Mouse (Mus musculus): ENCODE data around the gene Eno3. TPM values are rescaled to one million over a fixed set of nuclear protein-coding genes. Genes with fewer than 3 reads are reported as not detected.
A peak's percentile ranks its signal among the peaks of the same experiment; 100 is the strongest.

The Eno3 gene
- polyA plus RNA-seq, 1 experiment: 1,792 TPM

GRCm38 (mm10) chr11:70660571-70660970, 3.6 kb downstream of the Eno3 start:
- no peak overlapping the region for H3K4me3 ChIP-seq
- TF ChIP-seq POLR2AphosphoS2 (IDR thresholded peaks at IDR 0.05; ENCODE audit: insufficient read length, low read depth) (no peak), MYOG (IDR thresholded peaks at IDR 0.05; ENCODE audit: control insufficient read depth in 1 of 3, insufficient read depth in 1 of 3, insufficient read length in 2 of 3, low read depth in 2 of 3) (no peak), CEBPB (IDR thresholded peaks at IDR 0.05; ENCODE audit: insufficient read depth, poor library complexity, severe bottlenecking) (no peak), POLR2A (IDR thresholded peaks at IDR 0.05; ENCODE audit: insufficient read length, low read depth) (peak; percentile 41), SRF (IDR thresholded peaks at IDR 0.05; ENCODE audit: control insufficient read depth, insufficient read length, low read depth) (no peak), USF1 (IDR thresholded peaks at IDR 0.05; ENCODE audit: low read depth) (no peak), MYOD1 (IDR thresholded peaks at IDR 0.05; ENCODE audit: control insufficient read depth in 1 of 3, insufficient read length in 2 of 3, low read depth in 2 of 3) (no peak), MAX (IDR thresholded peaks at IDR 0.05; ENCODE audit: low read depth) (no peak)
- H3K79me2 ChIP-seq (ENCODE audit: control insufficient read depth, insufficient read depth): peaks cover 45% of the 10 kb centered on the region
- H3K4me2 ChIP-seq (ENCODE audit: low read depth): peak overlapping the region; percentile 97
- peaks cover 37% of the 10 kb centered on the region for H3K36me3 ChIP-seq (ENCODE audit: control insufficient read depth, insufficient read depth)
- H3K27me3 ChIP-seq (ENCODE audit: control insufficient read depth, insufficient read depth, insufficient read length): no peaks in the 10 kb centered on the region
- H3ac ChIP-seq (ENCODE audit: control insufficient read depth, insufficient read length): no peak overlapping the region

- no peak overlapping the region for H3K4me3 ChIP-seq
- no peak overlapping the region for H3ac ChIP-seq (ENCODE audit: control insufficient read depth, insufficient read length)
- TF ChIP-seq POLR2AphosphoS2 (IDR thresholded peaks at IDR 0.05; ENCODE audit: insufficient read length, low read depth) (peak; percentile 89), TCF12 (IDR thresholded peaks at IDR 0.05; ENCODE audit: insufficient read depth, poor library complexity, severe bottlenecking) (no peak), REST (IDR thresholded peaks at IDR 0.05; ENCODE audit: insufficient read depth, insufficient read length) (no peak), MYOG (IDR thresholded peaks at IDR 0.05; ENCODE audit: control insufficient read depth in 1 of 3, insufficient read depth in 1 of 3, insufficient read length in 2 of 3, low read depth in 2 of 3) (no peak), USF1 (IDR thresholded peaks at IDR 0.05; ENCODE audit: low read depth) (no peak), TCF3 (IDR thresholded peaks at IDR 0.05; ENCODE audit: insufficient read length, low read depth) (no peak), POLR2A (IDR thresholded peaks at IDR 0.05; ENCODE audit: insufficient read length, low read depth) (peak; percentile 58), CEBPB (IDR thresholded peaks at IDR 0.05; ENCODE audit: insufficient read depth, poor library complexity, severe bottlenecking) (no peak), MAX (IDR thresholded peaks at IDR 0.05; ENCODE audit: low read depth) (no peak)
- H3K79me2 ChIP-seq (ENCODE audit: control insufficient read depth, insufficient read depth): peaks cover 46% of the 10 kb centered on the region
- H3K4me2 ChIP-seq (ENCODE audit: low read depth): no peak overlapping the region
- no peaks in the 10 kb centered on the region for H3K27me3 ChIP-seq (ENCODE audit: control insufficient read depth, insufficient read depth, insufficient read length)
- H3K36me3 ChIP-seq (ENCODE audit: control insufficient read depth, insufficient read depth): peaks cover 37% of the 10 kb centered on the region
Observed at GRCm38 (mm10) chr11:70663101-70663500, 6.1 kb downstream of the Eno3 start.

GRCm38 (mm10) chr11:70663957-70664356, 7.0 kb downstream of the Eno3 start:
- Histone ChIP-seq H3K36me3 (ENCODE audit: control insufficient read depth, insufficient read depth) (peaks cover 37% of the 10 kb centered on the region), H3K27me3 (ENCODE audit: control insufficient read depth, insufficient read depth, insufficient read length) (no peaks in the 10 kb centered on the region), H3ac (ENCODE audit: control insufficient read depth, insufficient read length) (no peak overlapping the region), H3K79me2 (ENCODE audit: control insufficient read depth, insufficient read depth) (peaks cover 38% of the 10 kb centered on the region), H3K4me2 (ENCODE audit: low read depth) (no peak overlapping the region), H3K4me3 (no peak overlapping the region)
- TF ChIP-seq MAX (IDR thresholded peaks at IDR 0.05; ENCODE audit: low read depth) (no peak), REST (IDR thresholded peaks at IDR 0.05; ENCODE audit: insufficient read depth, insufficient read length) (no peak), POLR2A (IDR thresholded peaks at IDR 0.05; ENCODE audit: insufficient read length, low read depth) (peak; percentile 49), E2F4 (IDR thresholded peaks at IDR 0.05; ENCODE audit: insufficient read depth) (no peak), TCF12 (IDR thresholded peaks at IDR 0.05; ENCODE audit: insufficient read depth, poor library complexity, severe bottlenecking) (no peak), POLR2AphosphoS2 (IDR thresholded peaks at IDR 0.05; ENCODE audit: insufficient read length, low read depth) (peak; percentile 93)

DNA sequence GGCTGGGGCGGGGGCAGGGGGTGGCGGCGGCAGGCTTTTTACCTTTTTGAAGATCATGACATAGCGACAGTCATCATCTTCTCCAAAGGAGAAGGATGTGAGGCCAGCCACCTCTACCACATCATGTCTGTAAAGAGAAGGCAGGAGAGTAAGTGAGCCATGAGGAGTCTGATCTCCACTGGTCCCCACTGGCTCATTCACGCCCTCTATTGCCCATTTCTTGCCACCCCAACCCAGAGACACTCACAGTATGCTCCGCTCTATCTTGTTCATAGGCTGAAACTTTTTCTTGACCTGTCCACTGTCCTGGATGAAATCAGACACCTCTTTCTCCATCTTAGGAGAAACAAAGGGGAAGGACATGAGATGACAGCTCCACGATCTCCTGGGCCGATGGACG, 7.7 kb downstream of the Eno3 start:
- Histone ChIP-seq H3ac (ENCODE audit: control insufficient read depth, insufficient read length) (no peak overlapping the region), H3K36me3 (ENCODE audit: control insufficient read depth, insufficient read depth) (peaks cover 37% of the 10 kb centered on the region), H3K79me2 (ENCODE audit: control insufficient read depth, insufficient read depth) (peaks cover 30% of the 10 kb centered on the region), H3K27me3 (ENCODE audit: control insufficient read depth, insufficient read depth, insufficient read length) (no peaks in the 10 kb centered on the region), H3K4me3 (no peak overlapping the region), H3K4me2 (ENCODE audit: low read depth) (no peak overlapping the region)
- TF ChIP-seq POLR2AphosphoS2 (IDR thresholded peaks at IDR 0.05; ENCODE audit: insufficient read length, low read depth): peak; percentile 74
- no peak for TF ChIP-seq POLR2A (IDR thresholded peaks at IDR 0.05; ENCODE audit: insufficient read length, low read depth)
- TF ChIP-seq CEBPB (IDR thresholded peaks at IDR 0.05; ENCODE audit: insufficient read depth, poor library complexity, severe bottlenecking): no peak

DNA sequence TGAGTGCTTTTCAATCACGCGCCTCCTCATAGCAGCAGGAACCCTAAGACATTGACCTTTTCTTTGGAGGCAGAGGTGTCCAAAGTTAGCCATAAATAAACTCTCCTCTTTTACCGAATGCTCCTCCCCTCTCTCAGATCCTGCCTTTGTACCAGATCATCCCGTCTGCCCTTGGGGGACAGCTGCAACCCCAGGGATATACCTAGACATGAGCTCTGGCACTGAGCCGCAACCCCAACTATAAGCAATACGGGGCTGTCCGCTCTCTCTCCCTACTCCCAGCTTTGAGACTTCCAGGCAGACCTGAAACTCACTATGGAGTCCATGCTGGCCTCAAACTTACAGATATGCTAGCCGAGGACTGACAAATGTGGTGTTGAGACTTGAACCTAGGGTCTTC, 9.7 kb downstream of the Eno3 start:
- Histone ChIP-seq H3K27me3 (ENCODE audit: control insufficient read depth, insufficient read depth, insufficient read length) (no peaks in the 10 kb centered on the region), H3K4me3 (no peak overlapping the region), H3K4me2 (ENCODE audit: low read depth) (no peak overlapping the region), H3K79me2 (ENCODE audit: control insufficient read depth, insufficient read depth) (peaks cover 19% of the 10 kb centered on the region), H3ac (ENCODE audit: control insufficient read depth, insufficient read length) (no peak overlapping the region), H3K36me3 (ENCODE audit: control insufficient read depth, insufficient read depth) (peaks cover 27% of the 10 kb centered on the region)
- TF ChIP-seq POLR2A (IDR thresholded peaks at IDR 0.05; ENCODE audit: insufficient read length, low read depth) (no peak), MYOD1 (IDR thresholded peaks at IDR 0.05; ENCODE audit: control insufficient read depth in 1 of 3, insufficient read length in 2 of 3, low read depth in 2 of 3) (peak in 1 of 3 experiments; percentile 25)

Measured in myocyte (in vitro differentiated cells).